Mouse (Mus musculus) embryonic facial prominence, embryonic 11.5 days (tissue): Measurements from ENCODE around the gene Rnf5. TPM values are rescaled to one million over a fixed set of nuclear protein-coding genes. Genes with fewer than 3 reads are reported as not detected.

Experiments used
- ATAC-seq: fragments of 200-750 bp; cut with Nextera tagmentation; replicated peaks from 2 replicates; pipeline ENCODE4 v1.8.0; 2017; ENCODE audit warnings: low read depth; ENCODE audit not compliant: insufficient number of reproducible peaks, low FRiP score, low TSS enrichment
- DNase-seq: peaks from one replicate; pipeline ENCODE4 v3.0.0-alpha.2; 2015; ENCODE audit warnings: low spot score
- H3K27ac ChIP-seq: fragments of 300-500 bp; sonication (generic); replicated peaks from 2 replicates; pipeline ENCODE4 v1.5.1; 2014; ENCODE audit warnings: mild to moderate bottlenecking, low read depth, low read length, control low read depth
- H3K27me3 ChIP-seq: fragments of 300-500 bp; sonication (generic); 2 replicates; pipeline ENCODE4 v1.6.1; 2014; ENCODE audit warnings: mild to moderate bottlenecking, low read length, moderate library complexity, mixed read lengths; ENCODE audit not compliant: control insufficient read depth, insufficient read depth
- H3K36me3 ChIP-seq: fragments of 300-500 bp; sonication (generic); replicated peaks from 2 replicates; pipeline ENCODE4 v1.6.1; 2014; ENCODE audit warnings: low read depth, mild to moderate bottlenecking, low read length, moderate library complexity, mixed read lengths; ENCODE audit not compliant: control insufficient read depth, insufficient read depth
- H3K4me1 ChIP-seq: fragments of 300-500 bp; sonication (generic); 2 replicates; pipeline ENCODE4 v1.6.1; 2014; ENCODE audit warnings: low read length, mixed read lengths; ENCODE audit not compliant: control insufficient read depth, insufficient read depth
- H3K4me2 ChIP-seq: fragments of 300-500 bp; sonication (generic); 2 replicates; pipeline ENCODE4 v1.6.1; 2014; ENCODE audit warnings: low read depth, mild to moderate bottlenecking, control low read depth, low read length, moderate library complexity
- H3K4me3 ChIP-seq: fragments of 300-500 bp; sonication (generic); 2 replicates; pipeline ENCODE4 v1.5.1; 2014; ENCODE audit warnings: low read depth, low read length, control low read depth
- H3K9ac ChIP-seq: fragments of 300-500 bp; sonication (generic); replicated peaks from 2 replicates; pipeline ENCODE4 v1.6.1; 2014; ENCODE audit warnings: mild to moderate bottlenecking, control low read depth, low read length
- H3K9me3 ChIP-seq: fragments of 300-500 bp; sonication (generic); replicated peaks from 2 replicates; pipeline ENCODE4 v1.6.1; 2016; ENCODE audit warnings: mild to moderate bottlenecking, low read length, inconsistent platforms, mixed read lengths; ENCODE audit not compliant: control insufficient read depth
- WGBS: fragments of 180-500 bp; shearing (Covaris S2); extraction: QIAGEN DNeasy Blood & Tissue Kit; methylation state at CpG from one replicate; pipeline ENCODE4 v1.1.7; 2014; 5-methylcytosine and 5-hydroxymethylcytosine counted together
- polyA plus RNA-seq: library from polyadenylated mRNA; unstranded; fragments of >200 nt; fragmentation: Nextera tagmentation; extraction: Ambion mirVana; gene quantifications from 2 replicates; pipeline ENCODE4 v1.2.1, GENCODE M21; 2014

Rnf5 gene
- polyA plus RNA-seq, 1 experiment from 2014 or later, result 118 TPM

DNA sequence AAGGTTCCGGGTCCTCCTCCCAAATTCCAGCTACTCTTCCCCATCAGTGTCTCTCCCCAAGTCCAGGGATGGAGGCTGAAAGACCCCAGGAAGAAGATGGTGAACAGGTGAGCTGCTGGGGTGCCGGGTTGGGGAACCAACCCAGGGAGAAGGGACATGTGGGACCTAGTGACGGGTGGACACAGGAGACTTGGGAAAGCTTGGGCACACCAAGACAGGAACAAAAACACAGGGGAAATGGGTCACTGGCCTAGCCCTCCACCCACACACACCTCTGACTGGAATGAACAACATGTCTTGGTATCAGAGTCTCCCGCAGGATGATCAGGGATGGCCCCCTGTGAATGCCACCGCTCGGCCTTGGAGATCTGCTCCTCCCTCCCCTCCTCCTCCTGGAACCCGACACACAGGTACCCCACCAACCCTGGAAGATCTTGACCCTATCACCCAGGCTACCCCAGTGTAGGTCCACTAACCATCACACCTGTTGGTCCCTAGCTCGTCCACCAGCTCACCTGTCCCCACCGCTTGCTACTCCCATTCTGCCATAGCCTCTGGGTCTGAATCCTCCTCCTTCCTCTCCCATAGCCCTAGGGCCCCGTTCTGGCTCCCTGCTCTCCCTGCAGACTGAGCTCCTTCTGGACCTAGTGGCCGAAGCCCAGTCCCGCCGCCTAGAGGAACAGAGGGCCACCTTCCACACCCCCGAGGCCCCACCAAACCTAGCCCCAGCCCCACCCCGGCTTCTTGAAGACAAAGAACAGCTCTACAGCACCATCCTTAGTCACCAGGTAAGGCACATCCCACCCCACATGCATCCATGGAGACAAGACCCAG lies 13.1 kb downstream of the Rnf5 start:
- Histone ChIP-seq H3K4me3 (0 out of 2 replicates have a peak overlapping the region, but pooled peaks have one; percentile 15), H3K9ac (no peak overlapping the region), H3K4me2 (no peak overlapping the region), H3K4me1 (peaks cover 37% of the 10 kb centered on the region), H3K36me3 (peaks cover under 1% of the 10 kb centered on the region; the same call in 1 of the 2 replicates), H3K27ac (peak overlapping the region; percentile 99), H3K27me3 (no peaks in the 10 kb centered on the region), H3K9me3 (no peaks in the 10 kb centered on the region)
- 45% methylated on average over 14 of the region's 15 CpGs for WGBS
- ATAC-seq, result no peak
- no peak for DNase-seq

DNA sequence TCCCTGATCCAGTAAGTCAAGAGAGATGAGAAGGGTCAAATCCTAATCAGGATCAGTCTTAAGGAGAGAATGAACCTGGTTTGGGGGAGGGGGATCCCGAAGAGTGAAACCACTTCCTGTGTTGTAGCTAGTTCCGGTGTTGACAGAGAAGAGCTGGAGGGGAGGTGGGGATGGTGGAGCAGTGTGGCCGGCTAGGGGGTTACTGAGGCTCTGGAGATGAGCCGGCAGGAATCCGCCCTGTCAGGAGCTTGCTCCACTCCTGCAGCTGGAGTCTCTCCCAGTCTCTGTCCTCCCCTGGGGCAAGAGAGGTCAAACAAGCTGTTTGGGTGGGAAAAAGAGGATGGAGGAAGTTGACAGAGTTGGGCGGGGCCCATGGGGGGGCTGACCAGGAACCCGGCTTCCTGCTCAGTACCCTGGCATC lies 13.8 kb downstream of the Rnf5 start, which contains the start of gene Gpsm3:
TSS of gene Gpsm3 (plus strand) at position 126 of the 421 bp plus-strand sequence.
- peak within 1 kb of the TSS; percentile 15; the same call in 1 of the 2 replicates for H3K4me3 ChIP-seq
- H3K27me3 ChIP-seq, result no peaks in the 10 kb centered on the region
- no peak within 1 kb of the TSS for H3K9ac ChIP-seq
- H3K4me2 ChIP-seq, result no peak within 1 kb of the TSS
- H3K27ac ChIP-seq, result peak within 1 kb of the TSS; percentile 99
- peaks cover 36% of the 10 kb centered on the region for H3K4me1 ChIP-seq
- DNase-seq (peak; percentile 36), ATAC-seq (no peak)
- 12% methylated on average over 7 of the region's 7 CpGs for WGBS
- no peaks in the 10 kb centered on the region for H3K9me3 ChIP-seq
- no peaks in the 10 kb centered on the region for H3K36me3 ChIP-seq

DNA sequence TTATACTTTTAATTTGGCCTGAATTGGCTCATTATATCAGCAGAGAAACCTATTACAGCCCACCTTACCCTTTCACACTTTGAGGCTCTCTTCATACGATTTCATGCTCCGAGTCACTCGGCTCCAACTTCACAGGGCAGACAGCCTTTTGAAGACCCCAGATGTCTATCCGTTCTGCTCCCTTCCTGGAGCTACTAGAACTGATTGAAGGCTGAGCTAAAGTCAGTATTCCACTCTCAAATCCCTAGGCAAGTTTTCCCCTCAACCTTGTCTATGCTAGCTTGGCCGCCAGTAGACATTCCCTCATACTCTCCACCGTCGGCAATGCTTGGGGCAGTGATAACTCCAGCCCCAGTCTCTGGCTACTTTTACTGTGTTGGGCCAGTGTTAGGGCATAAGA lies 14.3 kb downstream of the Rnf5 start:
- Histone ChIP-seq H3K4me3 (no peak overlapping the region), H3K27me3 (no peaks in the 10 kb centered on the region), H3K27ac (no peak overlapping the region), H3K36me3 (no peaks in the 10 kb centered on the region), H3K9me3 (no peaks in the 10 kb centered on the region), H3K9ac (no peak overlapping the region), H3K4me1 (peaks cover 32% of the 10 kb centered on the region), H3K4me2 (no peak overlapping the region)
- WGBS, result 43% methylated on average over 7 of the region's 7 CpGs
- ATAC-seq (no peak), DNase-seq (no peak)

DNA sequence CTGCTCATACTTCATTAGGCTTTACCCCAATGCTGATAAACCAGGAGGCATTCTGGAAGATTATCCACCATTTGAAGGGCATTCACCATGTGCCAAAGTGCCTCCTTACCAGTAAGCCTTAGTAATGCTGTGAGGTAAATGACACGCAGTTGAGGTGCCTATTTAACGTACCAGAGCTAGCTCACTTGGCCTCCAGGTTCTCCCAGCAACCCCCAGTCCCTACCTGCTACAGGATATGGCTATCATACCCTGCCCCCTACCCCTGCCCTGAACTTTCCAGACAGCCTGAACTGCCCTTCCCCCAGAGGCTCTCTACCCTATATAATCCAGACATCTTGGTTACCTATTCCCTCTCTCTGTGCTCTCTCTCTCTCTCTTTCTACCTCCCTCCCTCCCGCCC lies 14.7 kb downstream of the Rnf5 start:
- WGBS, result 49% methylated on average over 3 of the region's 3 CpGs
- H3K27me3 ChIP-seq, result no peaks in the 10 kb centered on the region
- no peak overlapping the region for H3K4me2 ChIP-seq
- DNase-seq, result no peak
- no peak overlapping the region for H3K9ac ChIP-seq
- ATAC-seq, result no peak
- no peak overlapping the region for H3K27ac ChIP-seq
- no peaks in the 10 kb centered on the region for H3K36me3 ChIP-seq
- no peaks in the 10 kb centered on the region for H3K9me3 ChIP-seq
- no peak overlapping the region for H3K4me3 ChIP-seq
- peaks cover 27% of the 10 kb centered on the region for H3K4me1 ChIP-seq

DNA sequence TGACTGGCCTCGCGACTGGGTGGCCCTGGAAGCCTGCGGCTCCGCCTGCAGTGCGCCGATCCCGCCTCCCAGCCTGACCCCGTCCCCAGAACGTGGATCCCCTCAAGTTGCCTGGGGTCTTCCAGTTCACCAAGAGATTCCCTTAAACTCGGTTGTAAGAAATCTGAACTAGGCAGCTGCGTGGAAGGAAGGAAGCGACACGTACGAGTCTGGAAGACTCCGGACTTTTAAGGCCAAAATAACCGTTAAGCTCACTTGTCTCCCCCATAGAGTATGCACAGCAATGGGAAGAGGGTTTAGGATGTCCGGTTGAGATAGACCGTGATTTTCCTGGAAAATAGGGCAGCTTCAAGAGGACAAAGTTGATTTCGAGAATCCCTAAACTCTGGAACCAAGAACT lies 15.7 kb downstream of the Rnf5 start:
- H3K27ac ChIP-seq, result peak overlapping the region; percentile 95
- no peak for ATAC-seq
- H3K27me3 ChIP-seq, result no peaks in the 10 kb centered on the region
- no peaks in the 10 kb centered on the region for H3K36me3 ChIP-seq
- H3K9me3 ChIP-seq, result no peaks in the 10 kb centered on the region
- peak overlapping the region; percentile 52 for H3K4me3 ChIP-seq
- H3K4me2 ChIP-seq, result peak overlapping the region; percentile 91
- H3K9ac ChIP-seq, result peak overlapping the region; percentile 86
- 6% methylated on average over 19 of the region's 19 CpGs for WGBS
- DNase-seq, result no peak
- H3K4me1 ChIP-seq, result peaks cover 25% of the 10 kb centered on the region

DNA sequence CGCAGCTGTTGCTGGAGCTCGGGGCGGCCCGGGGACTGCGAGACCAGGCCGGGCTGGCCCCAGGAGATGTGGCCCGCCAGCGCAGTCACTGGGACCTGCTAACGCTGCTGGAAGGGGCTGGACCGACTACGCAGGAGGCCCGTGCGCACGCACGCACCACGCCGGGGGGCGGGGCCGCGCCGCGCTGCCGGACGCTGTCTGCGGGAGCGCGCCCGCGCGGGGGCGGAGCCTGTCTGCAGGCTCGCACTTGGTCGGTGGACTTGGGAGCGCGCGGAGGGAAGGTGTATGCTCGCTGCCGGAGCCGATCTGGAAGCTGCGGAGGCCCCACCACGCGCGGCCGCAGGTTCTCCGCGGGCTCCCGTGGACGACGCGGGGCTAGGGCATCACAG lies 16.1 kb downstream of the Rnf5 start:
- H3K4me3 ChIP-seq, result peak overlapping the region; percentile 52
- ATAC-seq, result peak; percentile 81
- H3K27me3 ChIP-seq, result no peaks in the 10 kb centered on the region
- peak overlapping the region; percentile 91 for H3K4me2 ChIP-seq
- no peaks in the 10 kb centered on the region for H3K9me3 ChIP-seq
- H3K4me1 ChIP-seq, result peaks cover 25% of the 10 kb centered on the region
- H3K9ac ChIP-seq, result peak overlapping the region; percentile 86
- H3K27ac ChIP-seq, result peak overlapping the region; percentile 95
- under 1% methylated on average over 50 of the region's 50 CpGs for WGBS
- H3K36me3 ChIP-seq, result no peaks in the 10 kb centered on the region
- peak; percentile 96 for DNase-seq

DNA sequence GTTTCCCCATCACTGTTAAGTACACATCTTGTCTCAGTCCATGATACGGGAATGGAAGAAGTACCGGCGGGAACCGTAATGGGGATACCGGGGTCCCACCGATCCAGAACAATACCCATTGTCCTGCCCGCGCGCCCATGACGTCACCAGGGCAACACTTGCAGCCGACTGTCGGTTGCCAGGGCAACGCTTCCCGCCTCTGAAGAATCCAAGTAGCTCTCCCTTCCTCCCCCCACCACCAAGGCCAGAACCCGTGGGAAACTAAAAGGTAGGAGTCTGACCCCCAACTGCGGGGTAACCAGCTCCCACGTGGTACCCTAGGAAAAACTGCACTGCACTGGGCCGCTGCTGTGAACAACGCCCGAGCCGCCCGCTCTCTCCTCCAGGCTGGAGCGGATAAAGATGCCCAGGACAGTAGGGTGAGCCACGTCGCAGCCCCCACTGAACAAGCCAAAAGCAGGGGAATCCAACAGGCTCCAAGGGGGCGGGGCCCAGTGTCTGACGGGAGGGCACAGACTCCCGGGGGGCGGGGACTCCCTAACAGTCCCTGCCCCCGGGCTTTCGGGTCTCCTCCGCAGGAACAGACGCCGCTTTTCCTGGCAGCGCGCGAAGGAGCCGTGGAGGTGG lies 16.6 kb downstream of the Rnf5 start:
- under 1% methylated on average over 37 of the region's 38 CpGs for WGBS
- peak; percentile 74 for ATAC-seq

More for the DNA sequence above, 16.6 kb downstream of the Rnf5 start:
- DNase-seq, result peak; percentile 95
- peak overlapping the region; percentile 52 for H3K4me3 ChIP-seq
- peaks cover 25% of the 10 kb centered on the region for H3K4me1 ChIP-seq
- H3K27ac ChIP-seq, result peak overlapping the region; percentile 95
- H3K9me3 ChIP-seq, result no peaks in the 10 kb centered on the region
- H3K9ac ChIP-seq, result peak overlapping the region; percentile 86
- no peaks in the 10 kb centered on the region for H3K36me3 ChIP-seq
- no peaks in the 10 kb centered on the region for H3K27me3 ChIP-seq
- peak overlapping the region; percentile 91 for H3K4me2 ChIP-seq
